Mouse (Mus musculus) neural tube, embryonic 12.5 days (tissue): ENCODE measurements around the gene Metrnl. TPM values are rescaled to one million over a fixed set of nuclear protein-coding genes. Genes with fewer than 3 reads are reported as not detected.
A peak's percentile ranks its signal among the peaks of the same experiment; 100 is the strongest.
"Not testable (repeated sequence)": the region's sequence is repeated elsewhere in the genome, so short reads cannot be mapped to it uniquely, and the experiment has no call there.

Experiments
- ATAC-seq: fragments of 200-750 bp; cut with Nextera tagmentation; 2 replicates; pipeline ENCODE4 v1.8.0; 2017; ENCODE audit warnings: low read depth, mild to moderate bottlenecking, moderate TSS enrichment, moderate library complexity; ENCODE audit not compliant: low FRiP score
- H3K27ac ChIP-seq: fragments of 300-500 bp; sonication (generic); 2 replicates; pipeline ENCODE4 v1.5.1; 2016
- H3K27me3 ChIP-seq: fragments of 300-500 bp; sonication (generic); replicated peaks from 2 replicates; pipeline ENCODE4 v1.6.1; 2016; ENCODE audit warnings: mild to moderate bottlenecking
- H3K36me3 ChIP-seq: fragments of 300-500 bp; sonication (generic); 2 replicates; pipeline ENCODE4 v1.6.1; 2016; ENCODE audit warnings: mild to moderate bottlenecking
- H3K4me1 ChIP-seq: fragments of 300-500 bp; sonication (generic); 2 replicates; pipeline ENCODE4 v1.6.1; 2016
- H3K4me2 ChIP-seq: fragments of 300-500 bp; sonication (generic); replicated peaks from 2 replicates; pipeline ENCODE4 v1.6.1; 2016; ENCODE audit warnings: mild to moderate bottlenecking
- H3K4me3 ChIP-seq: fragments of 300-500 bp; sonication (generic); 2 replicates; pipeline ENCODE4 v1.5.1; 2016
- H3K9ac ChIP-seq: fragments of 300-500 bp; sonication (generic); 2 replicates; pipeline ENCODE4 v1.6.1; 2016; ENCODE audit warnings: mild to moderate bottlenecking
- H3K9me3 ChIP-seq: fragments of 300-500 bp; sonication (generic); 2 replicates; pipeline ENCODE4 v1.6.1; 2016; ENCODE audit warnings: mild to moderate bottlenecking
- WGBS: fragments of 180-500 bp; shearing (Covaris S2); methylation state at CpG from one replicate; pipeline ENCODE4 v1.1.7; 2016; 5-methylcytosine and 5-hydroxymethylcytosine counted together
- polyA plus RNA-seq: library from polyadenylated mRNA; unstranded; fragments of >200 nt; fragmentation: Nextera tagmentation; extraction: Ambion mirVana; gene quantifications from 2 replicates; pipeline ENCODE4 v1.2.1, GENCODE M21; 2016

Gene Metrnl
- 16.5 and 17.8 TPM in 2 replicates for polyA plus RNA-seq

GRCm38 (mm10) chr11:121701244-121701643 lies at the start of gene Metrnl:
Gene Metrnl (plus strand): TSS chr11:121701544.
- H3K9ac ChIP-seq: peak within 1 kb of the TSS; percentile 59
- H3K36me3 ChIP-seq: no peaks in the 10 kb centered on the region
- WGBS: 82% methylated on average over 5 of the region's 5 CpGs
- peaks cover 35% of the 10 kb centered on the region for H3K27me3 ChIP-seq
- H3K4me3 ChIP-seq: peak within 1 kb of the TSS; percentile 62
- no peak for ATAC-seq
- H3K27ac ChIP-seq: no peak within 1 kb of the TSS
- H3K4me2 ChIP-seq: peak within 1 kb of the TSS; percentile 99
- H3K4me1 ChIP-seq: peaks cover 13% of the 10 kb centered on the region
- H3K9me3 ChIP-seq: no peaks in the 10 kb centered on the region

- Histone ChIP-seq H3K9ac (no peak overlapping the region), H3K4me2 (no peak overlapping the region), H3K36me3 (no peaks in the 10 kb centered on the region), H3K4me3 (no peak overlapping the region), H3K4me1 (no peaks in the 10 kb centered on the region), H3K27me3 (no peaks in the 10 kb centered on the region), H3K9me3 (no peaks in the 10 kb centered on the region), H3K27ac (no peak overlapping the region)
- WGBS: 90% methylated on average over 9 of the region's 9 CpGs
- ATAC-seq: no peak
Observed at GRCm38 (mm10) chr11:121651556-121651955, 49.8 kb upstream of the Metrnl start.

- no peaks in the 10 kb centered on the region for H3K9me3 ChIP-seq
- H3K4me1 ChIP-seq: no peaks in the 10 kb centered on the region
- no peaks in the 10 kb centered on the region for H3K36me3 ChIP-seq
- H3K4me2 ChIP-seq: no peak overlapping the region
- no peak overlapping the region for H3K27ac ChIP-seq
- H3K4me3 ChIP-seq: no peak overlapping the region
- WGBS: 96% methylated on average over 5 of the region's 5 CpGs
- H3K9ac ChIP-seq: no peak overlapping the region
- no peak for ATAC-seq
- H3K27me3 ChIP-seq: no peaks in the 10 kb centered on the region
Observed at GRCm38 (mm10) chr11:121651983-121652382, 49.4 kb upstream of the Metrnl start.

GRCm38 (mm10) chr11:121652547-121653305 lies 48.6 kb upstream of the Metrnl start:
- Histone ChIP-seq H3K27me3 (no peaks in the 10 kb centered on the region), H3K9me3 (no peaks in the 10 kb centered on the region), H3K9ac (no peak overlapping the region), H3K4me2 (no peak overlapping the region), H3K4me3 (no peak overlapping the region), H3K27ac (no peak overlapping the region), H3K4me1 (no peaks in the 10 kb centered on the region), H3K36me3 (no peaks in the 10 kb centered on the region)
- WGBS: 56% methylated on average over 10 of the region's 10 CpGs
- no peak for ATAC-seq

- 76% methylated on average over 4 of the region's 4 CpGs for WGBS
- Histone ChIP-seq H3K27ac (no peak overlapping the region), H3K4me2 (no peak overlapping the region), H3K36me3 (no peaks in the 10 kb centered on the region), H3K9ac (no peak overlapping the region), H3K4me1 (no peaks in the 10 kb centered on the region), H3K4me3 (no peak overlapping the region), H3K9me3 (no peaks in the 10 kb centered on the region), H3K27me3 (no peaks in the 10 kb centered on the region)
- ATAC-seq: no peak
Observed at GRCm38 (mm10) chr11:121653631-121654030, 47.7 kb upstream of the Metrnl start.

- no peaks in the 10 kb centered on the region for H3K9me3 ChIP-seq
- H3K9ac ChIP-seq: no peak overlapping the region
- H3K27me3 ChIP-seq: no peaks in the 10 kb centered on the region
- H3K4me3 ChIP-seq: no peak overlapping the region
- no peak overlapping the region for H3K4me2 ChIP-seq
- ATAC-seq: no peak
- no peaks in the 10 kb centered on the region for H3K36me3 ChIP-seq
- WGBS: 82% methylated on average over 9 of the region's 9 CpGs
- no peaks in the 10 kb centered on the region for H3K4me1 ChIP-seq
- no peak overlapping the region for H3K27ac ChIP-seq
Observed at GRCm38 (mm10) chr11:121654406-121654945, 46.9 kb upstream of the Metrnl start.

GRCm38 (mm10) chr11:121655166-121655806 lies 46.1 kb upstream of the Metrnl start:
- H3K36me3 ChIP-seq: no peaks in the 10 kb centered on the region
- no peak overlapping the region for H3K4me2 ChIP-seq
- H3K4me1 ChIP-seq: no peaks in the 10 kb centered on the region
- no peaks in the 10 kb centered on the region for H3K27me3 ChIP-seq
- no peak for ATAC-seq
- no peak overlapping the region for H3K27ac ChIP-seq
- no peaks in the 10 kb centered on the region for H3K9me3 ChIP-seq
- WGBS: 79% methylated on average over 6 of the region's 6 CpGs
- no peak overlapping the region for H3K9ac ChIP-seq
- no peak overlapping the region for H3K4me3 ChIP-seq

GRCm38 (mm10) chr11:121655807-121656511 lies 45.4 kb upstream of the Metrnl start:
- no peaks in the 10 kb centered on the region for H3K27me3 ChIP-seq
- H3K36me3 ChIP-seq: no peaks in the 10 kb centered on the region
- no peak overlapping the region for H3K27ac ChIP-seq
- H3K4me3 ChIP-seq: no peak overlapping the region
- 83% methylated on average over 6 of the region's 6 CpGs for WGBS
- ATAC-seq: no peak
- H3K9ac ChIP-seq: no peak overlapping the region
- no peaks in the 10 kb centered on the region for H3K4me1 ChIP-seq
- H3K4me2 ChIP-seq: no peak overlapping the region
- no peaks in the 10 kb centered on the region for H3K9me3 ChIP-seq

- H3K4me1 ChIP-seq: no peaks in the 10 kb centered on the region
Observed at GRCm38 (mm10) chr11:121658151-121658550, 43.2 kb upstream of the Metrnl start.

GRCm38 (mm10) chr11:121660604-121661003 lies 40.7 kb upstream of the Metrnl start:
- not testable (repeated sequence) for H3K4me1 ChIP-seq, ATAC-seq, H3K4me2 ChIP-seq, H3K27me3 ChIP-seq, H3K9me3 ChIP-seq, H3K4me3 ChIP-seq, H3K9ac ChIP-seq, H3K27ac ChIP-seq, H3K36me3 ChIP-seq
- WGBS: 93% methylated on average over 2 of the region's 2 CpGs

More at GRCm38 (mm10) chr11:121658151-121658550, 43.2 kb upstream of the Metrnl start:
- H3K27me3 ChIP-seq: no peaks in the 10 kb centered on the region
- no peaks in the 10 kb centered on the region for H3K9me3 ChIP-seq
- no peak overlapping the region for H3K4me3 ChIP-seq
- 53% methylated on average over 1 of the region's 1 CpGs for whole genome bisulfite sequencing
- H3K36me3 ChIP-seq: no peaks in the 10 kb centered on the region
- H3K27ac ChIP-seq: no peak overlapping the region
- no peak overlapping the region for H3K4me2 ChIP-seq
- no peak overlapping the region for H3K9ac ChIP-seq
- ATAC-seq: no peak

- H3K9ac ChIP-seq: no peak overlapping the region
- no peak overlapping the region for H3K4me2 ChIP-seq
- H3K4me3 ChIP-seq: no peak overlapping the region
- no peaks in the 10 kb centered on the region for H3K9me3 ChIP-seq
- no peaks in the 10 kb centered on the region for H3K36me3 ChIP-seq
- no peaks in the 10 kb centered on the region for H3K4me1 ChIP-seq
- ATAC-seq: no peak
- H3K27me3 ChIP-seq: no peaks in the 10 kb centered on the region
- WGBS: 94% methylated on average over 2 of the region's 2 CpGs
- H3K27ac ChIP-seq: no peak overlapping the region
Observed at GRCm38 (mm10) chr11:121661116-121661515, 40.2 kb upstream of the Metrnl start.

- 0 out of 2 replicates have a peak, but pooled peaks cover 3% of the 10 kb centered on the region for H3K36me3 ChIP-seq
- ATAC-seq: no peak
- no peaks in the 10 kb centered on the region for H3K9me3 ChIP-seq
- no peak overlapping the region for H3K27ac ChIP-seq
- H3K9ac ChIP-seq: no peak overlapping the region
- H3K27me3 ChIP-seq: no peaks in the 10 kb centered on the region
- 0 out of 2 replicates have a peak, but pooled peaks cover 5% of the 10 kb centered on the region for H3K4me1 ChIP-seq
- no peak overlapping the region for H3K4me2 ChIP-seq
- WGBS: 94% methylated on average over 4 of the region's 4 CpGs
- H3K4me3 ChIP-seq: no peak overlapping the region
Observed at GRCm38 (mm10) chr11:121667541-121667940, 33.8 kb upstream of the Metrnl start.
